Mouse (Mus musculus) liver, postnatal 0 days (tissue): ENCODE results near the gene Themis2.

Experiments
- CTCF ChIP-seq: sonication (generic); IDR thresholded peaks from 2 replicates; pipeline ENCODE4 v1.5.1; 2016; ENCODE audit warnings: antibody characterized with exemption, low read depth
- EP300 ChIP-seq: IDR thresholded peaks from 2 replicates; pipeline ENCODE4 v1.6.1; 2016; ENCODE audit warnings: antibody characterized with exemption, low read depth, mild to moderate bottlenecking

DNA sequence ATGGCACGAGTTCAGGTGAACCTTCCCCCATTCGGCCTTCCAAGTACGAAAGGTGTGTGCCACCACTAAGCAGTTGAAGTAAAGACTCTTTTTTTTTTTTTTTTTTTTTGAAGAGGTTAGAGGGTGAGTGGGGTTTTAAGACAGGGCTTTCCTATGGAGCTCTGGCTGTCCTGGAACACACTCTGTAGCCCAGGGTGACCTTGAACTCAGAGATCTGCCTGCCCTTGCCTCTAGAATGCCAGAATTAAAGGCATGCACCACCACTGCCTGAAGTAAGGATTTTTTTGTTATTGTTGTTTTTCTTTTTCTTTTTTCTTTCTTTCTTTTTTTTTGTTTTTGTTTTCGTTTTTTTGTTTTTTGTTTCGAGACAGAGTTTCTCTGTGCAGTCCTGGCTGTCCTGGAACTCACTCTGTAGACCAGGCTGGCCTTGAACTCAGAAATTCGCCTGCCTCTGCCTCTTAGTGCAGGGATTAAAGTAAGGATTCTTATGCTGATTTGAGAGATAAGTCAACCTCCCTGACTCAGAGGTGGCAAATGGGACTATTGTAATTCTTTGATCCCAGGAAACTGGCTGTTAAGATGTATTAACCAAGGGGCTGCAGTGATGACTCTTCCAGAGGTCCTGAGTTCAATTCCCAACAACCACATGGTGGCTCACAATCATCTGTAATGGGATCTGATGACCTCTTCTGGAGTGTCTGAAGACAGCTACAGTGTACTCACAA, 46.8 kb downstream of the Themis2 start:
- TF ChIP-seq CTCF (no peak), EP300 (no peak)
